Mouse (Mus musculus): Measurements from ENCODE around the gene Cul7. TPM values are rescaled to one million over a fixed set of nuclear protein-coding genes. Genes with fewer than 3 reads are reported as not detected.
A peak's percentile ranks its signal among the peaks of the same experiment; 100 is the strongest.

The Cul7 gene
- total and polyA plus RNA-seq, 3 experiments: 33.3 to 82.5 (median 68.1) TPM

DNA sequence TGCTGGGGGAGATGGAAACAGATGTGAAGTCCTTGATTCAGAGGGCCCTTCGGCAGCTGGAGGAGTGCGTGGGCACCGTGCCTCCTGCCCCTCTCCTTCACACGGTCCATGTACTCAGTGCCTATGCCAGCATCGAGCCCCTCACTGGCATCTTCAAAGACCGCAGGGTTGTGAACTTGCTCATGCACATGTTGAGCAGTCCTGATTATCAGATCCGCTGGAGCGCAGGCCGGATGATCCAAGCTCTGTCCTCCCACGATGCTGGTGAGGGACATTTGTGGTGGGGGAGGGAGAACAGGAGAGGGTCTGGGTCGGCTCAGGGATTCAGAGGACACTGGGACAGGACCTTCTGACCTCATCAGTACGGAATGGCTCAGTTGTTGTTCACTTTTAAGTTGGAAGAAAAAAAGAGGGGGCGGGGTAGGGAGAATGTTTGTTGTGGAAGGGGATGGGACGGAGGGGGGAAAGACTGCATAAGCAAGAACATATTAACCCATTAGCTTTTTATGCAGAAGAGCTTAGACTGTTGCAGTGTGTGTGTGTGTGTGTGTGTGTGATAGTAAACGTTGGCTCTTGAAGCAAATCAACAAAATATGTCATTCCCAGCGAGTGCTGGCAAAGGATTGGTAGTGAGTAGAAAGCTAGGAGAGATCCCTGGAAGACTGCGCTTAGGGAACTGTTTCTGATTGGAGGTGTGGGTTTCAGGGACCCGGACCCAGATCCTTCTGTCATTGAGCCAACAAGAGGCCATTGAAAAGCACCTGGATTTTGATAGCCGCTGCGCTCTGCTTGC lies 1.8 kb downstream of the Cul7 start:
- Histone ChIP-seq H3K9me3 (replicated peaks; ENCODE audit: low read length) (peaks cover 5% of the 10 kb centered on the region), H3K79me2 (replicated peaks; ENCODE audit: control insufficient read depth, extremely low read depth, insufficient read depth, poor library complexity, severe bottlenecking) (peaks cover 22% of the 10 kb centered on the region), H3K27ac (ENCODE audit: insufficient read depth, low read depth) (no peak overlapping the region), H3K4me1 (ENCODE audit: control insufficient read depth in 1 of 2, insufficient read depth in 2 of 2) (peaks cover 9 to 48% of the 10 kb centered on the region in 2 experiments), H3K36me3 (replicated peaks in 1 of 2; ENCODE audit: control insufficient read depth in 1 of 2, insufficient read depth in 1 of 2, low read length in 1 of 2) (peaks cover 52 to 75% of the 10 kb centered on the region in 2 experiments), H3K9ac (ENCODE audit: insufficient read depth, low read depth) (peak overlapping the region; percentile 95; the same call in 1 of the 2 replicates), H3K27me3 (replicated peaks) (no peaks in the 10 kb centered on the region), H3K4me3 (replicated peaks in 1 of 3; ENCODE audit: low read depth in 2 of 3, low read length in 2 of 3, poor library complexity in 1 of 3) (peak overlapping the region; percentile 79 to 88 (median 84)), H3K4me2 (ENCODE audit: insufficient read depth, low read depth, poor library complexity, severe bottlenecking) (peak overlapping the region; percentile 30)
- in situ Hi-C loops (cut with MboI; ENCODE audit: low pct_ligation_motif_present, low pct_unique_long_range_greater_than_20kb, low sequenced_read_pairs) (loop anchor here (5.0 kb wide), 2 partner anchors 60 to 120 kb away; partner anchors contain the start of genes 2310039H08Rik and Pex6), dilution Hi-C loops (cut with MboI; ENCODE audit: extremely low pct_ligation_motif_present, extremely low pct_unique_long_range_greater_than_20kb, low sequenced_read_pairs) (no loop called here)
- TF ChIP-seq POLR2AphosphoS2 (IDR thresholded peaks at IDR 0.05; ENCODE audit: low read depth, low read length): no peak
- TF ChIP-seq MAX (IDR thresholded peaks at IDR 0.05; ENCODE audit: low read length): no peak
- no peak for TF ChIP-seq CHD2 (IDR thresholded peaks at IDR 0.05; ENCODE audit: low read length)
- TF ChIP-seq RCOR1 (conservative IDR thresholded peaks at IDR 0.05; ENCODE audit: low read depth, low read length): no peak
- no peak for DNase-seq (ENCODE audit: extremely low read depth)

DNA sequence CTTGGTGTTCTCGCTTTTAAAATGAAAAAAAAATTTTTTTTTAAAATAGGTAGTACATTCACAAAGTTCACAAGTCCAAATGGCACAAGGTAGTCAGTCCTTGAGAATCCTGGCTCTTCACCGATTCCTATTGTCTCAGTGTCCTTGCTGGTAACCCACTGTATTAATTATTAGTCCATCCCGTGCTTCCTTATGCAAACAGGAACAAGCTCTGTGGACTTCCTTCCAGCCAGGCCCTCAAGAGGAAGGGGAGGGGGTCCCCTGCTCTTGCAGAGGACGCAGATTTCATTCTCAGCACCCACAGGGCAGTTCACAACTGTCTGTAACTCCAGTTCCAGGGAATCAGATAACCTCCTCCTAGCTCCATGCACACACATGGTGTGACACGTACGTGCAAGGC lies 5.9 kb downstream of the Cul7 start:
- Histone ChIP-seq H3K4me1 (ENCODE audit: control insufficient read depth in 1 of 2, insufficient read depth in 2 of 2) (peaks cover 8 to 19% of the 10 kb centered on the region in 2 experiments), H3K9ac (ENCODE audit: insufficient read depth, low read depth) (no peak overlapping the region), H3K36me3 (replicated peaks in 1 of 2; ENCODE audit: control insufficient read depth in 1 of 2, insufficient read depth in 1 of 2, low read length in 1 of 2) (peaks cover 77 to 94% of the 10 kb centered on the region in 2 experiments), H3K27ac (ENCODE audit: insufficient read depth, low read depth) (no peak overlapping the region), H3K4me2 (ENCODE audit: insufficient read depth, low read depth, poor library complexity, severe bottlenecking) (no peak overlapping the region), H3K4me3 (replicated peaks in 1 of 3; ENCODE audit: low read depth in 2 of 3, low read length in 2 of 3, poor library complexity in 1 of 3) (no peak overlapping the region), H3K27me3 (replicated peaks) (no peaks in the 10 kb centered on the region), H3K79me2 (replicated peaks; ENCODE audit: control insufficient read depth, extremely low read depth, insufficient read depth, poor library complexity, severe bottlenecking) (peaks cover 17% of the 10 kb centered on the region), H3K9me3 (replicated peaks; ENCODE audit: low read length) (peaks cover 5% of the 10 kb centered on the region)
- no peak for TF ChIP-seq MAX (IDR thresholded peaks at IDR 0.05; ENCODE audit: low read length)
- dilution Hi-C loops (cut with MboI; ENCODE audit: extremely low pct_ligation_motif_present, extremely low pct_unique_long_range_greater_than_20kb, low sequenced_read_pairs) (no loop called here), in situ Hi-C loops (cut with MboI; ENCODE audit: low pct_ligation_motif_present, low pct_unique_long_range_greater_than_20kb, low sequenced_read_pairs) (no loop called here)
- no peak for DNase-seq (ENCODE audit: extremely low read depth)

DNA sequence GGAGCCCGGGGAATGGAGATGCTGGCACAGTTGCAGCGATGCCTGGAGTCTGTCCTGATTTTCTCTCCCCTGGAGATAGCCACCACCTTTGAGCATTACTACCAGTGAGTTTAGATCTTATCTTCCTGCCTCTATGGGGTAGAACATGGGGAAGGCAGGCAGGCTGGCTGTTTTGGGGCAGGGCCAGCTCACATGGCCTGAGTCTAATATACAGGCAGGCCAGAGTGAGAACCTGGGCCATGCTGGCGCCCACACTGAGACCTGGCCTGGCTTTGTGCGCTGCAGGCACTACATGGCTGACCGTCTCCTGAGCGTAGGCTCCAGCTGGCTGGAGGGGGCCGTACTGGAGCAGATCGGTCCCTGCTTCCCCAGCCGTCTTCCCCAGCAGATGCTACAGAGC lies 11.2 kb downstream of the Cul7 start:
- Histone ChIP-seq H3K4me1 (ENCODE audit: control insufficient read depth in 1 of 2, insufficient read depth in 2 of 2) (peaks cover 0 to 3% of the 10 kb centered on the region in 2 experiments; a peak in 1 of 4 replicates), H3K9me3 (replicated peaks; ENCODE audit: low read length) (no peaks in the 10 kb centered on the region), H3K4me2 (ENCODE audit: insufficient read depth, low read depth, poor library complexity, severe bottlenecking) (no peak overlapping the region), H3K27me3 (replicated peaks) (no peaks in the 10 kb centered on the region), H3K79me2 (replicated peaks; ENCODE audit: control insufficient read depth, extremely low read depth, insufficient read depth, poor library complexity, severe bottlenecking) (no peaks in the 10 kb centered on the region), H3K27ac (ENCODE audit: insufficient read depth, low read depth) (no peak overlapping the region), H3K36me3 (replicated peaks in 1 of 2; ENCODE audit: control insufficient read depth in 1 of 2, insufficient read depth in 1 of 2, low read length in 1 of 2) (peaks cover 90 to 97% of the 10 kb centered on the region in 2 experiments), H3K9ac (ENCODE audit: insufficient read depth, low read depth) (no peak overlapping the region), H3K4me3 (replicated peaks in 1 of 3; ENCODE audit: low read depth in 2 of 3, low read length in 2 of 3, poor library complexity in 1 of 3) (no peak overlapping the region)
- dilution Hi-C loops (cut with MboI; ENCODE audit: extremely low pct_ligation_motif_present, extremely low pct_unique_long_range_greater_than_20kb, low sequenced_read_pairs) (no loop called here), in situ Hi-C loops (cut with MboI; ENCODE audit: low pct_ligation_motif_present, low pct_unique_long_range_greater_than_20kb, low sequenced_read_pairs) (no loop called here)
- DNase-seq (ENCODE audit: extremely low read depth): no peak
- TF ChIP-seq HCFC1 (IDR thresholded peaks at IDR 0.05; ENCODE audit: low read depth, low read length) (no peak), ETS1 (conservative IDR thresholded peaks at IDR 0.05; ENCODE audit: low read depth, low read length) (no peak), NELFE (IDR thresholded peaks at IDR 0.05; ENCODE audit: low read depth, low read length) (no peak), PAX5 (IDR thresholded peaks at IDR 0.05; ENCODE audit: low read length) (no peak), TCF12 (IDR thresholded peaks at IDR 0.05; ENCODE audit: low read depth, low read length) (no peak)

Measured in CH12.LX (cell line).